Mouse (Mus musculus) kidney, embryonic 16.5 days (tissue): Measurements from ENCODE around the gene Dnajc30. TPM values are rescaled to one million over a fixed set of nuclear protein-coding genes. Genes with fewer than 3 reads are reported as not detected.

Source experiments
- ATAC-seq: fragments of 200-750 bp; cut with Nextera tagmentation; 2 replicates; pipeline ENCODE4 v1.8.0; 2017; ENCODE audit warnings: moderate TSS enrichment; ENCODE audit not compliant: low FRiP score, low TSS enrichment
- H3K27ac ChIP-seq: fragments of 300-500 bp; sonication (generic); 2 replicates; pipeline ENCODE4 v1.5.1; 2014; ENCODE audit warnings: low read length
- H3K27me3 ChIP-seq: fragments of 300-500 bp; sonication (generic); 2 replicates; pipeline ENCODE4 v1.6.1; 2014; ENCODE audit warnings: low read length, control low read depth, mixed read lengths; ENCODE audit not compliant: insufficient read depth
- H3K36me3 ChIP-seq: fragments of 300-500 bp; sonication (generic); 2 replicates; pipeline ENCODE4 v1.6.1; 2014; ENCODE audit warnings: low read length, control low read depth, mixed read lengths; ENCODE audit not compliant: insufficient read depth
- H3K4me1 ChIP-seq: fragments of 300-500 bp; sonication (generic); 2 replicates; pipeline ENCODE4 v1.6.1; 2014; ENCODE audit warnings: low read length, control low read depth, mixed read lengths; ENCODE audit not compliant: insufficient read depth
- H3K4me2 ChIP-seq: fragments of 300-500 bp; sonication (generic); replicated peaks from 2 replicates; pipeline ENCODE4 v1.6.1; 2014; ENCODE audit warnings: low read depth, low read length
- H3K4me3 ChIP-seq: fragments of 300-500 bp; sonication (generic); 2 replicates; pipeline ENCODE4 v1.5.1; 2014; ENCODE audit warnings: mild to moderate bottlenecking, low read length
- H3K9ac ChIP-seq: fragments of 300-500 bp; sonication (generic); replicated peaks from 2 replicates; pipeline ENCODE4 v1.6.1; 2014; ENCODE audit warnings: low read length
- H3K9me3 ChIP-seq: fragments of 300-500 bp; sonication (generic); 2 replicates; pipeline ENCODE4 v1.6.1; 2016; ENCODE audit warnings: low read length, control low read depth
- WGBS: fragments of 180-500 bp; shearing (Covaris S2); extraction: QIAGEN DNeasy Blood & Tissue Kit; methylation state at CpG from one replicate; pipeline ENCODE4 v1.1.7; 2014; 5-methylcytosine and 5-hydroxymethylcytosine counted together
- polyA plus RNA-seq: library from polyadenylated mRNA; unstranded; fragments of >200 nt; fragmentation: Nextera tagmentation; extraction: Ambion mirVana; gene quantifications from 2 replicates; pipeline ENCODE4 v1.2.1, GENCODE M21; 2015

Dnajc30 gene
- polyA plus RNA-seq: 33.3 and 38.7 TPM in 2 replicates

DNA sequence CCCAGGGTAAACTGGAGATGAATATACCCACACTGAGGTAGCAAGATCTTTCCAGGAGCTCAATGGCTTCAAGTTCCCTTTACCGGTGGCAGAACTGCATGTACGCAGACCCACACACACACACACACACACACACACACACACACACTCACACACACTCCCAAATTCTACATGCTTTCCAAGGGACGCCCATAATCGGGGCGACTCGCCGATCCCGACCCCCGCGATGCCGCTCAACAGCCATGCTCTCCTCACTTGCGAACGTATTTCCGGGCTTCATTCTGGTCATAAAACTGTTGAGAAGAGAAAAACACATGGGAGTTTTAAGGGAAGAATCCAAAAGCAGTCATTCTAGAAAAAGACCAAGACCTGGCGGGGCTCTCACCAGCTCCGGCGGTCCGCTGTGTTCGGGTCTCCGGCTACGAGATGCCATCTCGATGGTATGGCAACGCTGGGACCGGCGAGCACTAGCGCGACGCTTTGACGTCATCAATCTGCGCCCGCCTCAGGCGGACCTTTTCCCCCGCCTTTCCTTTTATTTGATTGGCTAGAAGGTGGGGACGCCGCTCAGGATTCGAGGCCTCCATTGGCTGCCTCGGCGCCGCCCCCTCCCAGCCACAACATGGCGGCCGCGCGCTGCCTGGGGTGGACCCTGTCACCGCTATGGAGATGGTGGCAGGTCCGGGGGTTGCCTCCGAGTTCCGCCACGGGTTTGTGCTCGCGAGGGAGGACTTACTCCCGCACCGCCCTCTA lies at the start of gene Dnajc30:
Gene Dnajc30 (plus strand): TSS at position 574 of the 753 bp plus-strand sequence.
- H3K36me3 ChIP-seq: peaks cover 39% of the 10 kb centered on the region

GRCm38 (mm10) chr5:135015497-135015896 lies 48.5 kb upstream of the Dnajc30 start:
- H3K4me1 ChIP-seq: peaks cover 30% of the 10 kb centered on the region
- no peak overlapping the region for H3K27ac ChIP-seq
- H3K4me3 ChIP-seq: no peak overlapping the region
- H3K9ac ChIP-seq: no peak overlapping the region
- ATAC-seq: no peak
- H3K36me3 ChIP-seq: no peaks in the 10 kb centered on the region
- 14% methylated on average over 7 of the region's 7 CpGs for WGBS
- H3K9me3 ChIP-seq: no peaks in the 10 kb centered on the region
- H3K4me2 ChIP-seq: no peak overlapping the region
- H3K27me3 ChIP-seq: no peaks in the 10 kb centered on the region

More for the DNA sequence above, at the start of gene Dnajc30:
- peak within 1 kb of the TSS; percentile 85 for H3K9ac ChIP-seq
- peak within 1 kb of the TSS; percentile 54; the same call in 1 of the 2 replicates for H3K27ac ChIP-seq
- peaks cover 19% of the 10 kb centered on the region for H3K4me1 ChIP-seq
- no peaks in the 10 kb centered on the region for H3K9me3 ChIP-seq
- peak within 1 kb of the TSS; percentile 96 for H3K4me3 ChIP-seq
- H3K4me2 ChIP-seq: peak within 1 kb of the TSS; percentile 89
- under 1% methylated on average over 52 of the region's 52 CpGs for WGBS
- H3K27me3 ChIP-seq: no peaks in the 10 kb centered on the region
- peak; percentile 96 for ATAC-seq

DNA sequence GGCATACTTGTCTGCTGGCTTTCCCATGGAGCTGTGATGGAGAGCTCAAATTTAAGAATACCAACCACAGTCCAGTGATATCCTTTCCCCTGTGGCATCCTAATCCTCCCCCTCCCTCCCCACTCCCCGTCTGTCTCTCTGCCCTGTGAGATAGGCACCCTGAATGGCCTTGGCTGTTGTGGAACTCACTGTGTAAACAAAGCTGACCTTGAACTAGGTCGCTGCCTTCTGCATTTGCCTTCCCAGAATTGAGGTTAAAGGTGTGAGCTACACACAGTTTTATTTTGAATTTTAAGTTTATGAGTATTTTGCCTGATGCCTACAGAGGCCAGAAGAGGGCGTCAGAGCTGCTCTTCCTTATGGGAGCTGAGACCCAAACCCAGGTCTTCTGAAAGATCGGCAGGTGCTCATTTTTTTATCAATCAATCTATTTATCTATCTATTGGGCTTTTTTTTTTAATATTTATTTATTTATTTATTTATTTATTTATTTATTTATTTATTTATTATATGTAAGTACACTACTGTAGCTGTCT lies 47.7 kb upstream of the Dnajc30 start:
- Histone ChIP-seq H3K4me2 (no peak overlapping the region), H3K36me3 (no peaks in the 10 kb centered on the region), H3K9me3 (no peaks in the 10 kb centered on the region), H3K27me3 (no peaks in the 10 kb centered on the region), H3K9ac (no peak overlapping the region), H3K4me3 (no peak overlapping the region), H3K4me1 (peaks cover 22% of the 10 kb centered on the region), H3K27ac (no peak overlapping the region)
- WGBS: 49% methylated on average over 4 of the region's 4 CpGs
- no peak for ATAC-seq

- WGBS: 40% methylated on average over 6 of the region's 6 CpGs
- no peak overlapping the region for H3K4me3 ChIP-seq
- H3K4me2 ChIP-seq: no peak overlapping the region
- 0 out of 2 replicates have a peak overlapping the region, but pooled peaks have one; percentile 5 for H3K27ac ChIP-seq
- H3K27me3 ChIP-seq: no peaks in the 10 kb centered on the region
- ATAC-seq: peak; percentile 37
- peaks cover 31% of the 10 kb centered on the region for H3K4me1 ChIP-seq
- no peak overlapping the region for H3K9ac ChIP-seq
- no peaks in the 10 kb centered on the region for H3K9me3 ChIP-seq
- H3K36me3 ChIP-seq: no peaks in the 10 kb centered on the region
These were observed 42.2 kb upstream of the Dnajc30 start for GRCm38 (mm10) chr5:135021814-135022213.

- Histone ChIP-seq H3K4me3 (peak within 1 kb of the TSS; percentile 71), H3K4me2 (peak within 1 kb of the TSS; percentile 95), H3K4me1 (peaks cover 34% of the 10 kb centered on the region), H3K27ac (peak within 1 kb of the TSS; percentile 20; the same call in 1 of the 2 replicates), H3K9ac (peak within 1 kb of the TSS; percentile 83), H3K9me3 (no peaks in the 10 kb centered on the region), H3K27me3 (no peaks in the 10 kb centered on the region), H3K36me3 (no peaks in the 10 kb centered on the region)
- WGBS: under 1% methylated on average over 61 of the region's 61 CpGs
- ATAC-seq: peak; percentile 94
These were observed 40.4 kb upstream of the Dnajc30 start, which contains the start of gene Stx1a for GRCm38 (mm10) chr5:135023344-135024173. Stx1a (plus strand) TSS chr5:135023482.

GRCm38 (mm10) chr5:135024665-135025224 lies 39.3 kb upstream of the Dnajc30 start:
- H3K27ac ChIP-seq: no peak overlapping the region
- no peaks in the 10 kb centered on the region for H3K9me3 ChIP-seq
- H3K27me3 ChIP-seq: no peaks in the 10 kb centered on the region
- H3K9ac ChIP-seq: peak overlapping the region; percentile 83
- H3K4me1 ChIP-seq: peaks cover 45% of the 10 kb centered on the region
- H3K4me2 ChIP-seq: peak overlapping the region; percentile 95
- ATAC-seq: peak; percentile 17; the same call in 1 of the 2 replicates
- H3K4me3 ChIP-seq: peak overlapping the region; percentile 71
- 17% methylated on average over 11 of the region's 11 CpGs for WGBS
- H3K36me3 ChIP-seq: no peaks in the 10 kb centered on the region

DNA sequence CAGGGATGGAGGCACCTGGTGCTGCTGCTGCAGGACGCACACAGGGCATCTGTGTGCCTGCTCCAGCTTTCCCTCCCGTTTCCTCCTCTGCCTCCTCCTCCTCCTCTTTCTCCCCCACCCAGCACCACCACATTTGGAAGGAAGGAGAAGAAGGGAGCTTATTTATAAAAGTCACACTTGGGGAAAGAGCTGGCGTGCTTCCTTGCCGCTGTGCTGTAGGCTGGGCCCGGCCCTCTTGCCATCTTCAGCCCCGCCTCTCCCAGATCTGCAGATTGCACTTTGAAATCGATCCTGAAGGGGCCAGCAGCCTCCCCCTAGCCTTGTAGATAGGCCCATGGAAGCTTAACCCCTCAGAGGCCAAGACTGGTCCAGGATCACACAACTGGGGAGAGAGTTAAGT lies 38.1 kb upstream of the Dnajc30 start:
- no peaks in the 10 kb centered on the region for H3K36me3 ChIP-seq
- 9% methylated on average over 7 of the region's 7 CpGs for WGBS
- 0 out of 2 replicates have a peak overlapping the region, but pooled peaks have one; percentile 15 for H3K27ac ChIP-seq
- peaks cover 45% of the 10 kb centered on the region for H3K4me1 ChIP-seq
- no peaks in the 10 kb centered on the region for H3K27me3 ChIP-seq
- H3K9me3 ChIP-seq: no peaks in the 10 kb centered on the region
- ATAC-seq: no peak
- H3K4me3 ChIP-seq: peak overlapping the region; percentile 71; the same call in 1 of the 2 replicates
- H3K9ac ChIP-seq: peak overlapping the region; percentile 57; the same call in 1 of the 2 replicates
- peak overlapping the region; percentile 95 for H3K4me2 ChIP-seq

DNA sequence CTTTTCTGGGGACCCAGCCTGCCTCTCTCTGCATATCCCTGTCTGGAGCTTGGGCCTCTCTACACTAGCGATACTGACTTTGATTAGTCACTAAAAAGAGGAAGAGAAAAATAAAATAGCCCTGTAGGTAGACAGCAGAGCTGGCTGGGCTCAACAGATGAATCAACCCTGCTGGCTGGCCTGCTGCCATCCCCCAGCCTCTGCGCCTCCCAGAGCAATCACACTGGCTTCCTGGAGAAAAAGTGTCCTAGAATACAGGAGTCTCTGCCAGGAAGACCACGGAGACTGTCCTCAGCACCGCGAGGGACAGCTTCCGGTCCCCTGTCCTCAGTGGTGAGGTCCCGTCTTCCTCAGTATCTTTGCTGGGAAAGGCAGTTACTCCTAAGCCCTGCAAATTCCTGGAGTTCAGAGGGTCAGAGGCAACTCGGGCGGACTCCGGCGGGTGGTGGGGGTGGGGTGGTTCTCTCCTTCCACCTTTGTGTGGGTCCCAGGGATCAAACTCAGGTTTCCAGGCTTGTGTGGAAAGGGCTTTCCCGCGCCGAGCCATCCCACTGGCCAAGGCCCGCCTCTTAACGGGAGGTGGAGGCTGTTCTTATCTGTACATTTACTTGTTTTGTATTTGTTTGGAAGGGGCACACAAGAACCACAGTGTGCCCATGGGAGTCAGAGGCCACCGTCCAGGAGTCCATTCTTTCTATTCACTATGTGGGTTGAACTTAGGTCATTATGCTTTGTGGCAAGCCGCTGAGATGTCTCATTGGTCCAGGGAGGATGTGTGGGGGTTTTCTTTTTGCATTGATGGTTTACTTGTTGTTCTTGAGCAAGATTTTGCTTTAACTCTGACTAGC lies 34.8 kb upstream of the Dnajc30 start:
- Histone ChIP-seq H3K9ac (peak overlapping the region; percentile 12; the same call in 1 of the 2 replicates), H3K27ac (peak overlapping the region; percentile 30; the same call in 1 of the 2 replicates), H3K4me2 (peak overlapping the region; percentile 24), H3K4me1 (peaks cover 34% of the 10 kb centered on the region), H3K9me3 (no peaks in the 10 kb centered on the region), H3K27me3 (no peaks in the 10 kb centered on the region), H3K36me3 (no peaks in the 10 kb centered on the region), H3K4me3 (no peak overlapping the region)
- ATAC-seq: no peak
- WGBS: 40% methylated on average over 18 of the region's 18 CpGs
